Mouse (Mus musculus): Measurements from ENCODE around the gene Olfr128.
"Not testable (repeated sequence)": the region's sequence is repeated elsewhere in the genome, so short reads cannot be mapped to it uniquely, and the experiment has no call there.

Olfr128 gene

DNA sequence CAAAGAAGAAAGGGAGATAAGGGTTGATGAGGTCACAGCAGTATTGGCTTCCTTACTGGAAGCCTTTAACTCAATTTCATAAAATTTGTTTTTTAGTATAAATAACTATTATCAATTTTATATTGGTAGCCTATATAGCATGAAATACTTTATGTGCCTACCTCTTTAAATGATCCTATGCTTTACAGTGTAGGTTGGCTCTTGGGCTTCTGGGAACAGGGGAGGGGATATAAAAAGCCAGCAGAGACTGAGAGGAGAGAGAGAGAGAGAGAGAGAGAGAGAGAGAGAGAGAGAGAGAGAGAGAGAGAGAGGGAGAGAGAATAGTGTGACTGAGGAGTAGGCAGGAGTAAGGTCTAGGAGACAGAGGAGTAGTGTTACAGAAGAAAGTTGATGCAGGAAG lies at the start of gene Olfr128:
Gene Olfr128 (plus strand): TSS at position 301 of the 400 bp plus-strand sequence.
- no peak for DNase-seq (ENCODE audit: low spot score in 2 of 2)

DNA sequence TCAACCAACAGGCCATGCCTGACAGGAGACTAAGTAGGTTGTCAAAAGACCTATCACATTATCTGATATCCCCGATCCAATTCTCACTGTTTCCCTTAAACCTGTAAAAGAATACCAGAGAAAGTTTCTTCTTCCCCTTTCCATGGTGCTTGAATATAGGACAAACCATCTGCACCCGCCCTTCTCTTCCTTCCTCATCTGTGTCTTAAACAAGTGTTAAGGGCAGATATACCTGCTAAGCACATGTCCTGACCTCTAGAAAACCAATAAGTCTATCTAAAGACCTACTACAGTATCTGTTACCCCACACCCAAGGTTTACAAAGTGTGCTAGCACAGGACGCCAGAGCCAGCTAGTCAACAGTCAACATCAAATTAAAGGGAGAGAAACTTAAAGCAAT lies 46.5 kb upstream of the Olfr128 start:
- DNase-seq (ENCODE audit: low spot score in 2 of 2) = no peak

DNA sequence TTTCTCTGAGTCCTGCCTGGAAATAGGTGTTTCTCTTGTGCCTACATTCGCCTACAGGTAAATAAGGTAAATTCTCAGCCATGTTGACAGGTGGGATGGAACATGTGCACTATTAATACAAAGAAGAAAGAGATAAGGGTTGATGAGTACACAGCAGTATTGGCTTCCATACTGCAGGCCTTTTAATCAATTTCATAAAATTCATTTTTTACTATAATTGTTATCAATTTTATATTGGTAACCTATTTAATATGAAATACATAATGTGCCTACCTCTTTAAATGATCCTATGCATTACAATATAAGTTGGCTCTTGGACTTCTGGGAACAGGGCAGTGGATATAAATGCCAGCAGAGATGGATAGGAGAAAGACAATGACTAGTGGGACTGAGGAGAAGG lies 20.2 kb upstream of the Olfr128 start, which contains the start of gene Olfr127:
Gene Olfr127 (plus strand): TSS at position 301 of the 400 bp plus-strand sequence.
- no peak for DNase-seq (ENCODE audit: low spot score in 2 of 2)

DNA sequence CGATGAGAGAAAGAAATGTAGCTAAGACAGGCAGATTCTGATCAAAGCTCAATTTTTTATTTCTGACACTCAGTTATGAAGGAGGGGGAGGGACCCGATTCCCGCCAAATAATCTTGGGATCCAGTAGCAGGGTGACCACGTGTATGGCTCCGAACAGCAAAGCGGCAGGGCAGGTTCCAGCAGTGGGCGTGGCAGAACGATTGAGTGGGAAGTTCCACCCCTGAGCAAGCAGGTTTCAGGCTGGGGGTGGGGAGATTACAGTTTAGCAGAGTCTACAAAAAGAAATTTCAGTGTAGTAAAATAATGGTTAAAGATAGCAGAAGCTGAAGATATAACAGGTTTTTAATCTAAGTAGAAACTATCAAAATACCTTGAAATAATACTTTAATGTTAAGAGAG lies 13.5 kb upstream of the Olfr128 start:
- DNase-seq (ENCODE audit: low spot score in 2 of 2) = not testable (repeated sequence)

DNA sequence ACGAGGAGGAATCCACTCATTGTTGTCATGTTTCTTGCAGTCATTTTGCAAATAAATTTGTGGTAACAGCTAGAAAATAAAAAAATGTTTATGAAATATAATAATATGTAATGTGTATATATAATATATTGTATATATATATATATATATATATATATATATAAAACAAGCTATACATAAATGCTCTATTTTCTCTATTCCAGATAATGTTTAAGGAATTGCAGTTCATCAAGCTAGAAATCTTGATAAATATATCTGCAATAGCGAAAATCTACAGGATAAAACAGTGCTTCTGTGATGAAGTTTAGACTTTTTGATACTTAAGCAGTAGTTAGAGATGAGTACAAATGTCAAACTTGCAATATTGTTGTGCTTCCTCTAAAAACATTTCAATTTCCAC lies 32.6 kb downstream of the Olfr128 start, which contains the start of gene Olfr761:
Gene Olfr761 (minus strand): TSS at position 101 of the 400 bp plus-strand sequence.
- DNase-seq (ENCODE audit: low spot score in 2 of 2) = no peak

DNA sequence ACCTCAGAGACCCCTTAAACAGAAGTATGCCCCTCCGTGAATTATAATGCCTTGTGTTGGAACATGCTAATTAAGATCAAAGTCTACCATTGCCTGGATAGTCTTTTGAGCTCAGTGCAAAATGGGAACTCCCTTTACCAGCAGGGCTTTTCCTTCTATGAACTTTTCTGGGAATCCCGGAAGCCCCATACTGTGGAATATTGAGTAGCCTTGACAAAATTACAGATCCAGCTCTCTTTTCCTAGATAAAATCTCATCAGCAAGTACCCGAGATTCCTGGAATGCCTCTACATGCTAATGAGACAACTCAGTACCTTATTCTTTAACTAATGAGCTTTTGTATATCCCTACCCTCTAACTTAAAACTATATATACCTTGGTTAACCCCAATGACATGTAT lies 53.2 kb downstream of the Olfr128 start:
- no peak for DNase-seq (ENCODE audit: low spot score in 2 of 2)

Data from heart, adult 9 months (tissue).